Mouse (Mus musculus): ENCODE data around the gene Pla2g2c.

DNA sequence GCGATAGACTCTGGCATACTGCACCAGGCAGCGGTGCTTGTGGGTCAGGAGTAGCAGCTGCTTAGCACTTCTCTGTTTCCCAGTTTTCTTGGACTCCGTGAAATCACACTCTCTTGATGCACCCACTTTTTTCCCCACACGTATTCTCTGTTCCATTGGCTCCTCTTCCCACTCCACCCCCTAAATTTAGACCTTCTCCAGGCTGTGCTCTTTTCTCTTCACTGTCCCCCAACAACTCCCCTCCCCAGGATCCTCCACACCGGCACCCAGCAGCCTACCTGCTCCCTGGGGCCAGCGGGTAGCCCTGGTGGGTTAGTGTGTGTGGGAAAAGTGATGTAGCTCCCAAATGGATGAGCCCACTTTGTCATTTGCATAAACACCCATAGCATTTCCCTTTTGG, 38.8 kb upstream of the Pla2g2c start:
- TF ChIP-seq MAX (IDR thresholded peaks at IDR 0.05) (no peak), MYOG (IDR thresholded peaks at IDR 0.05; ENCODE audit: control insufficient read depth, extremely low read depth, insufficient read length) (no peak), CTCF (IDR thresholded peaks at IDR 0.05; ENCODE audit: control insufficient read depth, insufficient read depth, insufficient read length) (no peak)
